Mouse (Mus musculus): ENCODE results near the gene Kctd20. TPM values are rescaled to one million over a fixed set of nuclear protein-coding genes. Genes with fewer than 3 reads are reported as not detected.

The Kctd20 gene
- polyA plus RNA-seq, 1 experiment = 34.8 TPM

DNA sequence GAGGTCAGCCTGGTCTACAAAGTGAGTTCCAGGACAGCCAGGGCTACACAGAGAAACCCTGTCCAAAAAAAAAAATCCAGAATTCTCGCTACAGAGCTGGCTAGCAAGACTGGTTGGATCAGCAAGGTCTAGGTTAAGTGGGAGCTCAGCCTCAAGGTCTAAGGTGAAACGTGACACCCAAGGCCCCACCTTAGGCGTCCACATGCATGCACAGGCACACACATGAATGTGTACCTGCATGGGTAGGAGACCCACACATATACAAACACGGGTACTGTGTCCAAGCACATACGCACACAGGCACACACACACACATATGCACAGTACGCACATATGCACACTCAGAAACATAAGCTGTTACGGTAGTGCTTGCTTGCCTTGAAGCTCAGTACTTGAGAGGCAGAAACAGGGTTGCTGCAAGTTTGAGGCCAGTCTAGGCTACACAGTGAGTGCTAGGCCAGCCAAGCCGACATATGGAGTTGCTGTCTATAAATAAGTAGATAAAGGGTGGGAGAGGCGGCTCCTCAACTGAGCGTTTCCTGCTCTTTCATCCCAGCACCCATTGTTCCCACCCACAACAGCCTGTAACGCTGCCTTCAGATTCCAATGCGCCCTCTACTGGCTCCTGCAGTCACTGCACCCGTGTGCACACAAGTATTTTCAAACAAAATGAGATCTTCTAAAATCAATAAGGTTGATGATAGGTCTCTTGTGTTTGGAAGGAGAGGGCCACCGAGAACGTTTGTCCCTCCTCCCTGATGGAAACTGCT is 24.7 kb upstream of the Kctd20 start:
- H3K36me3 ChIP-seq (ENCODE audit: control insufficient read depth, insufficient read depth) = no peaks in the 10 kb centered on the region
- no peak overlapping the region for H3K4me3 ChIP-seq
- TF ChIP-seq CEBPB (IDR thresholded peaks at IDR 0.05; ENCODE audit: insufficient read depth, poor library complexity, severe bottlenecking) (no peak), REST (IDR thresholded peaks at IDR 0.05; ENCODE audit: insufficient read depth, insufficient read length) (no peak), SRF (IDR thresholded peaks at IDR 0.05; ENCODE audit: control insufficient read depth, insufficient read length, low read depth) (no peak), TCF12 (IDR thresholded peaks at IDR 0.05; ENCODE audit: insufficient read depth, poor library complexity, severe bottlenecking) (no peak), POLR2A (IDR thresholded peaks at IDR 0.05; ENCODE audit: insufficient read length, low read depth) (no peak), E2F4 (IDR thresholded peaks at IDR 0.05; ENCODE audit: insufficient read depth) (no peak), MYOD1 (IDR thresholded peaks at IDR 0.05; ENCODE audit: control insufficient read depth in 1 of 3, insufficient read length in 2 of 3, low read depth in 2 of 3) (no peak), MYOG (IDR thresholded peaks at IDR 0.05; ENCODE audit: control insufficient read depth in 1 of 3, insufficient read depth in 1 of 3, insufficient read length in 2 of 3, low read depth in 2 of 3) (no peak), POLR2AphosphoS2 (IDR thresholded peaks at IDR 0.05; ENCODE audit: insufficient read length, low read depth) (no peak), USF1 (IDR thresholded peaks at IDR 0.05; ENCODE audit: low read depth) (no peak), TCF3 (IDR thresholded peaks at IDR 0.05; ENCODE audit: insufficient read length, low read depth) (no peak), MAX (IDR thresholded peaks at IDR 0.05; ENCODE audit: low read depth) (no peak)
- H3K27me3 ChIP-seq (ENCODE audit: control insufficient read depth, insufficient read depth, insufficient read length) = no peaks in the 10 kb centered on the region
- no peak overlapping the region for H3K4me2 ChIP-seq (ENCODE audit: low read depth)
- no peak overlapping the region for H3ac ChIP-seq (ENCODE audit: control insufficient read depth, insufficient read length)
- H3K79me2 ChIP-seq (ENCODE audit: control insufficient read depth, insufficient read depth) = no peaks in the 10 kb centered on the region

DNA sequence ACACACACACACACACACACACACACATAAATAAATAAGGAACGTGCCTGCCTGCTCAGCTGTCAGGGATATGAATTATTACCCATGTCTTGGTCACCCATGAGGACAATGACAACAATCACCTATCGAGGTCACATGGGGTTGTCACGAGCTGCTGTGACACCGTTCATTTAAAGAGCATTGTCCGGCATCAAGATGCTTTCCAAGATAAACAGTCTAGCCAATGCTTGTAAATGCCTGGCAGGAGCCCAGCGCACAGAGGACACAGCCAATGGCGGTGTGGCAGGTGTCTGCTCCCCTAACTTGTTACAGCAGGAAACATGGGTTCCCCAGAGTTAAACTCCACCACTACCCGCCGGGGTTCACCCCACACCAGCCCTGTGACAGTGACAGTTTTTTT is 23.7 kb upstream of the Kctd20 start:
- no peaks in the 10 kb centered on the region for H3K36me3 ChIP-seq (ENCODE audit: control insufficient read depth, insufficient read depth)
- no peak overlapping the region for H3K4me2 ChIP-seq (ENCODE audit: low read depth)
- TF ChIP-seq REST (IDR thresholded peaks at IDR 0.05; ENCODE audit: insufficient read depth, insufficient read length) (no peak), MYOG (IDR thresholded peaks at IDR 0.05; ENCODE audit: control insufficient read depth in 1 of 3, insufficient read depth in 1 of 3, insufficient read length in 2 of 3, low read depth in 2 of 3) (no peak), POLR2AphosphoS2 (IDR thresholded peaks at IDR 0.05; ENCODE audit: insufficient read length, low read depth) (no peak), MYOD1 (IDR thresholded peaks at IDR 0.05; ENCODE audit: control insufficient read depth in 1 of 3, insufficient read length in 2 of 3, low read depth in 2 of 3) (no peak), TCF12 (IDR thresholded peaks at IDR 0.05; ENCODE audit: insufficient read depth, poor library complexity, severe bottlenecking) (no peak), TCF3 (IDR thresholded peaks at IDR 0.05; ENCODE audit: insufficient read length, low read depth) (no peak), USF1 (IDR thresholded peaks at IDR 0.05; ENCODE audit: low read depth) (no peak), SRF (IDR thresholded peaks at IDR 0.05; ENCODE audit: control insufficient read depth, insufficient read length, low read depth) (no peak), E2F4 (IDR thresholded peaks at IDR 0.05; ENCODE audit: insufficient read depth) (no peak), POLR2A (IDR thresholded peaks at IDR 0.05; ENCODE audit: insufficient read length, low read depth) (no peak), CEBPB (IDR thresholded peaks at IDR 0.05; ENCODE audit: insufficient read depth, poor library complexity, severe bottlenecking) (no peak), MAX (IDR thresholded peaks at IDR 0.05; ENCODE audit: low read depth) (no peak)
- H3K27me3 ChIP-seq (ENCODE audit: control insufficient read depth, insufficient read depth, insufficient read length) = no peaks in the 10 kb centered on the region
- H3K79me2 ChIP-seq (ENCODE audit: control insufficient read depth, insufficient read depth) = no peaks in the 10 kb centered on the region
- no peak overlapping the region for H3ac ChIP-seq (ENCODE audit: control insufficient read depth, insufficient read length)
- no peak overlapping the region for H3K4me3 ChIP-seq

DNA sequence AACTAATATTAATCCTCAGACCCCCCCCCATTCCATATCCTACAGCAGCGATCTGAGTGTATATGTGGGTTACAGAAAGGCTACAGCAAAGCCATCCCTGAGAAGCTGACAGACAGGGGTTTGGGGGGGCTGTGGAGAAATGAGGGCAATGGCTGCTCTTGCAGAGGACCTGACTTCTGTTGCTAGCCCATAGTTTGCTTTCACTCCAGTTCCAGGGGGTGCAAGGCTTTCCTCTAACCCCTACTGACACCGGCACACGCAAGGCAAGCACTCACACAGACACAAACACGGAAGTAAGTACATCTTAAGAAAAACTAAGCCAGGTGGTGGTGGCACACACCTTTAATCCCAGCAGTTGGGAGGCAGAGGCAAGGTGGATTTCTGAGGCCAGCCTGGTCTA is 22.4 kb upstream of the Kctd20 start:
- no peaks in the 10 kb centered on the region for H3K27me3 ChIP-seq (ENCODE audit: control insufficient read depth, insufficient read depth, insufficient read length)
- H3K36me3 ChIP-seq (ENCODE audit: control insufficient read depth, insufficient read depth) = no peaks in the 10 kb centered on the region
- no peak overlapping the region for H3K4me3 ChIP-seq
- TF ChIP-seq TCF12 (IDR thresholded peaks at IDR 0.05; ENCODE audit: insufficient read depth, poor library complexity, severe bottlenecking) = no peak
- TF ChIP-seq POLR2A (IDR thresholded peaks at IDR 0.05; ENCODE audit: insufficient read length, low read depth) = no peak
- no peaks in the 10 kb centered on the region for H3K79me2 ChIP-seq (ENCODE audit: control insufficient read depth, insufficient read depth)
- H3K4me2 ChIP-seq (ENCODE audit: low read depth) = no peak overlapping the region
- no peak overlapping the region for H3ac ChIP-seq (ENCODE audit: control insufficient read depth, insufficient read length)

DNA sequence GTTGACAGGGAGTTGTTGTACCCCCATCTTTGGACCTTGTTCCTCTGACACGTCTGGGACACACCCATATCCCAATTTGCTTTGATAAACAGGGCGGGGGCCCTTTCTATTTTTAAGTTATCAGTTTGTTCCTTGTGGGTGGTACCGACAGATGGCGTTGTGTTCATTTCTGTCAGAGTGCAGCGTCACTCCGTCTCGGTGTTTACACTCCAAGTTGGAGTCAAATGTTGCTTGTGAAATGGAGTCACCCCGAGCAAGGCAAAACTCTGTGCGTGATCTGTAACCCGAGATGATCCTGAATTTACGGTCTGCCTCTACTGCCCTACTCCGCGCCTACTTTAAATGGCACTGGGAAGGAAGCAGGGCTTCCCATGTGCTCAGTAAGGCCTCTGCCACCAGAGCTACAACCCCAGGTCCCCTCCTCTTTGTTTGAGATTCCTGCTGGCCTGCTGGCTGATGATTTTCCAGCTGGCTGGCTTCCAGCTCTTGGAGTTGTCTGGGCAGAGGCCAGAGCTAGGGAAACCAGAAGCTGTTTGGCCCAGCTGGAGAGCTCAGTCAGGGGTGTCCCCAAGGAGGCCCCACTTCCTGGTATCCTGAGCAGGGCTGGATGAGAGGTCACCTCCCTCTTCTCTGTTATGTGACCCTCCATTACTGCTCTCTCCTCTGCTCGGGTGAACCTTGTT is 21.2 kb upstream of the Kctd20 start:
- Histone ChIP-seq H3K79me2 (ENCODE audit: control insufficient read depth, insufficient read depth) (no peaks in the 10 kb centered on the region), H3K4me3 (no peak overlapping the region), H3ac (ENCODE audit: control insufficient read depth, insufficient read length) (no peak overlapping the region), H3K36me3 (ENCODE audit: control insufficient read depth, insufficient read depth) (no peaks in the 10 kb centered on the region), H3K4me2 (ENCODE audit: low read depth) (peak overlapping the region; percentile 33), H3K27me3 (ENCODE audit: control insufficient read depth, insufficient read depth, insufficient read length) (no peaks in the 10 kb centered on the region)
- no peak for TF ChIP-seq TCF3 (IDR thresholded peaks at IDR 0.05; ENCODE audit: insufficient read length, low read depth)
- peak in 1 of 3 experiments; percentile 12 for TF ChIP-seq MYOD1 (IDR thresholded peaks at IDR 0.05; ENCODE audit: control insufficient read depth in 1 of 3, insufficient read length in 2 of 3, low read depth in 2 of 3)
